Mouse (Mus musculus) layer of hippocampus, adult 9-10 months (tissue): ENCODE measurements at regions not wholly inside any gene's neighbourhood (a gene's known extent, or its start where the extent isn't known, plus 50 kb on each side); places are given as distances from the start of the nearest gene placed in this dataset.
A peak's percentile ranks its signal among the peaks of the same experiment; 100 is the strongest.

Experiments used
- DNase-seq: peaks from one replicate; pipeline ENCODE4 v3.0.0; 2022; ENCODE audit warnings: low spot score

- no peak for DNase-seq
Observed at GRCm38 (mm10) chr10:43748300-43748699, 153.2 kb downstream of the Qrsl1 start.

GRCm38 (mm10) chr10:43749496-43750110 is 151.9 kb downstream of the Qrsl1 start:
- no peak for DNase-seq

- no peak for DNase-seq
Observed at GRCm38 (mm10) chr10:43750401-43750800, 151.1 kb downstream of the Qrsl1 start.

DNA sequence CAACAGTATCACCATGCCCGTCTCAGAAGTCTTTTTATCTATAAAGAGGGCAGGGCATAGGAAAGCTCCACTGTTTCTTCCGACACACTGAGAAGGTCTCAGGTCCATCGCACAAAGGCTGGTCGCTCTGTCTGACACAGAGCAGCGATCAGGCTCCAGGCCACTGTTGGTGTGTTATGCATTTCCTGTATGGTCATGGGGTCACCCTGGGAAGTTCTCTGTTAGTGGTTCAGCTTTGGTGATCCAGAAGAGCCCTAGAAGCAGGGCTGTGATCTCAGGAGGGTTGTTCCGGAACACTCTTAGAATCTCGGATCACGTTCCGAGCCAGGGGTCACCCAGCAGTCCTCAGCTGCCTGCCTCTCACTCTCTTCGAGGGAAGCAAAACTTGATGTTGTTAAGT is 150.7 kb downstream of the Qrsl1 start:
- DNase-seq, result no peak

DNA sequence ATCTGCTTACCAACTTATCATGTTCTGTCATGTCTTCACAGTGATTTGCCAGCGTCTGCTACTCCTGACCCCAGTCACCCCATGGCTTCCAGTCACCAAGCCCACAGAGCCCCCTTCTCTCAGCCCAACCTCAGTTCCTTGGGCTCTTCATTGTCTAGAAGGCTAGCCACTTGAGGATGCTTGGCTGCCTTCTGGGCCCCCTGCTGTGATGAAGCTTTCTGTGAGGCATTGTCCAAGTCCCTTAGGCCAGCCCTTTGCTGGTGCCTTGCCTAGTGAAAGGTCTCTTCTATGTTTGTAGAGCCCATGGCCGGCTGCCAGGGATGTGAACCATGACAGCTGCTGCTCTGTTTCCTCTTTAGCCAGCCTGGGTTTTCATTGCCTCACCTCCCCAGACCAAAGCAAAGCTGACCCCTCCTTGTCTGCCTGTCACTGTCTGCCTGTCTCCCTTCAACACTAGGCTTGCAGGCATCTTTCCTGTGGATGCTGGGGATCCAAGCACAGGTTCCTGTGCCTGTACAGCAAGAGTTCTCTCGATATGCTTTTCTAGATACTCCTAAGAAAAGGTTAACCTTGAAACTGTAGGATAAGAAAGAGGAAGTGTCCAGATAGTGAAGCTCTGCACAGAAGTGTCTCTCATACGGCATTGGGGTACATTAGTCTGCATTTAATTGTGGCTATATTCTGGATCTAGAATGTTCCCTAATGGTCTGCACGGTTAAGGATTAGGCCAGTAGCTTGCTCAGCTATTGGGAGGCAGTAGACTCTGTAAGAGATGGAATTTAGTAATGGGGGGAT is 149.5 kb downstream of the Qrsl1 start:
- peak; percentile 43 for DNase-seq

DNA sequence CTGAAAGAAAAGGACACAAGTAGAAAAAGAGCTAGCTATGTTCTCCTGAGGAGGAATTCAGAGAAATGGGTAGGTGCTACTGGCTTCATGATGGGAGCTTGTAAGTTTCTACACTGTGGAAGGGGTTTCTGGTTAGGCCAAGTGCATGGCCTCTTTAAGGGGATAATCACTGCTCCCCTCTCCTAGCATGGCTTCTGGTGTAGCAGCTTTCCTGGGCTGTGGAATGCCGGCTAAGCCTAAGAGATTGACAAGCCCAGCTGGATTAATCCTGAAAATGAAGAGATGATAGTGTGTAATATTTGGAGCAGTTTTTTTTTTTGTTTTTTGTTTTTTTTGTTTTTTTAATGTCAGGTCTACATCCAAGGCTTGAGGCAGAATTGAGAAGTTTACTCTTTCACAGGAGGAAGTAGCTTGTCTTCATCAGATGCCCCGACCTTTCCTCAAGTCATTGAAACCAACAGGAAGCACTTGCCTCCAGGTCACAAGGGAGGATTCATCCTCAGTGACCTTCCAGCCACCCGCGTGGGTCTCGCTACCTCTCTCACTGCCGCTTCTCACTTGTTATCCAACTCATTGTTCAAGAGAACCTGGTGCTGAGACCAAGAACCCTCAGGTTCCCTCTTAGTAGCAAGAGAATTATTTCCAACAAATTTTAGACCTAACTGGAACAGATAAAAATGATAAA is 144.5 kb downstream of the Qrsl1 start:
- DNase-seq, result no peak

- no peak for DNase-seq
Observed at GRCm38 (mm10) chr10:43758124-43759025, 143.2 kb downstream of the Qrsl1 start.

DNA sequence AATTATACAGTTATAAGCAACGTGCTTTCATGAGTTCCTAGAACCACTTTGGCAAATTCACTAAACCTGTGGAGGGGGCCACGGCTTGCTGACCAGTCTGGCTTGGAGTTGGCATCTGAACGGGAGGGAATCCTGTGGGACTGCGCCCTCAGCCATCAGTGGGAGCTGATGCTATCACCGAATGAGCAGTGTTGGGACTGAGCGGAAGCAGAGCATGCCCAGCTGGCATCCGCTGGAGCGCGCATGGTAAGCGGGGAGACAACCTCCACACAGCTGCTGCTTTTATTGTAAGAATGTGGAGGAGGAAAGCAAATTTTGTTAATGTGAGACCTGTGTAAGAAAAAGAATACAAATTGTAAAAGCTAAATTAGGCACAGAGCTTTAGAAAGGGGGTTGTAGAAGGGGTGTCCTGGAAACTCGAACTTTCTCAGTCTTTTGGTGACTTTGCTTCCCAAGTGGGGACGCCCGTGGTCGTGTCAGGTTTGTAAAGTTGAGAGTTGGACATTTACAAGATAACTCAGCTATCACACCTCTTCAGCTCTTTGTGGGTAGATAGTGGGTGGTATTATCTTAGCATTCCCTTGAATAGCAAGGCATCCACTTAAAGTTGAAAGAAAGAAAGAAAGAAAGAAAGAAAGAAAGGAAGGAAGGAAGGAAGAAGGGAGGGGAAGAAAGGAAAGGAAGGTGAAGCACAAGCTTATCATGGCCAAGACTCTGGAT is 142.2 kb downstream of the Qrsl1 start:
- DNase-seq, result no peak

DNA sequence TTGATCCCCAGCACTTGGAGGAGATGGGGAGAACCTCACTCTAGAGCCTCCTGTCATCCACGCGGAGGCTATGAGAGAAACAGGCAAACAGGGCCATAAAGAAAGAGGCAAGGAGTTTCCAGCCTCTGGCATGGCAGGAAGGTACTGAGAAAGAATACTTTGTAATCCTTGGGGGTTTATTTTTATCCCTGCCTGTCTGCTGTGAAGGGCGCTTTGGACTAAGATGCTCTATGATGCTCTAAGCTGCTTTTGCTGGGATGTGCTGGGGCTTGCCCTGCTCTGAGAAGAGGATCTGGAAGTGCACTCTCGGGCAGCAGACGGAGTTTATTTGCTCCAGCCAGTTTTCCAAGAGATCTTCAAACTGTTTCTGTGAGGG is 141.7 kb downstream of the Qrsl1 start:
- DNase-seq, result no peak

GRCm38 (mm10) chr10:43761979-43762570 is 139.5 kb downstream of the Qrsl1 start:
- DNase-seq, result no peak

DNA sequence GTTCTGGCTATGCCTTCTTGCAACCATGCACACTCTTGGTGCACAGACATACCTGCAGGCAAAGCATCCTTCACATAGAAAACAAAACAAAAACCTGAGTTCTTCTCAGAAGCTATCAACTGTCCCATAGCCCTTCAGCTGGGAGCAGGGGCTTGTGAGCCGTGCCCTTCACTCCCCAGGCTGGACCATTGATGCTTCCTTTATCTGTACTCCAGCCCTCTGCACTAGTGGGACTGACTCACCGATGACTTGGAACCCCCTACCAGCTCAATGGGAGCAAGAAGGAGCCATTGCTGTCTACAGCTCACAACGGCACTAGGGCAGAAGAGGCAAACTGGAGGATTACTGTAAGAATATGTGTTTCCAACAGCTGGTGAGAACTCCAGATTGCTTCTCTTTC is 137.0 kb downstream of the Qrsl1 start:
- no peak for DNase-seq

GRCm38 (mm10) chr10:43765275-43765674 is 136.3 kb downstream of the Qrsl1 start:
- DNase-seq, result no peak

DNA sequence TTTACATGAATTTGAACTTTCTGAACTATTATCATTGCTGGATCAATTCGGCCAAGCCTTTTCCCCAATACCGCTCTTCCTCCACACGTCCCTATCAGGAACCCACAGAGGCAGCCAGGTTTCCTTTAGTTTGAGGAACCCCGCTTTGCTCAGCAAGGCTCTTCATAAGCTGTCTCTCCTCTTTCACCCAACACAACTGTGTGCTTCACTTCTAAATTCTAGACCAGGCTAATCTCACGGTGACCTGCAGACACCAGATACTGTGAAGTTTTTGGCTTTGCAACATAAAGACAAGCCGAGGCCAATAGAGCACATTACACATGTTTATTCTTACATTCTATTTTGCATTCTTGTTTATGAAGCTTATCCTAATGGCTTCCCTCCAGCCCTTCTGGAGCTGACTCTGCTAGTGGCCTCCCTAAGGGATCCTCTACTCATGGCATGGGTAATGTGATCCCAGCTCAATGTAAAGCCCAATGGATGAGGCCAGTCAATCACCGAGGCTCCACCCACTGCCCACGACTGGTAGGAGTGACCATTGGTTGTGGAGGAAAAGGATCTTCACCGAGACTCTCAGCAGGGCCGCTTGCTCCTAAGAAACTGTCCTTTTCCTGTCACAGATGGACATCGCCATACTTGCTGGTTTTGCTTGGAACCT is 135.6 kb downstream of the Qrsl1 start:
- no peak for DNase-seq

GRCm38 (mm10) chr10:43767961-43768726 is 133.4 kb downstream of the Qrsl1 start:
- no peak for DNase-seq

- no peak for DNase-seq
Observed at GRCm38 (mm10) chr10:43769026-43769425, 132.5 kb downstream of the Qrsl1 start.

- no peak for DNase-seq
Observed at GRCm38 (mm10) chr10:43775807-43776206, 125.7 kb downstream of the Qrsl1 start.

DNA sequence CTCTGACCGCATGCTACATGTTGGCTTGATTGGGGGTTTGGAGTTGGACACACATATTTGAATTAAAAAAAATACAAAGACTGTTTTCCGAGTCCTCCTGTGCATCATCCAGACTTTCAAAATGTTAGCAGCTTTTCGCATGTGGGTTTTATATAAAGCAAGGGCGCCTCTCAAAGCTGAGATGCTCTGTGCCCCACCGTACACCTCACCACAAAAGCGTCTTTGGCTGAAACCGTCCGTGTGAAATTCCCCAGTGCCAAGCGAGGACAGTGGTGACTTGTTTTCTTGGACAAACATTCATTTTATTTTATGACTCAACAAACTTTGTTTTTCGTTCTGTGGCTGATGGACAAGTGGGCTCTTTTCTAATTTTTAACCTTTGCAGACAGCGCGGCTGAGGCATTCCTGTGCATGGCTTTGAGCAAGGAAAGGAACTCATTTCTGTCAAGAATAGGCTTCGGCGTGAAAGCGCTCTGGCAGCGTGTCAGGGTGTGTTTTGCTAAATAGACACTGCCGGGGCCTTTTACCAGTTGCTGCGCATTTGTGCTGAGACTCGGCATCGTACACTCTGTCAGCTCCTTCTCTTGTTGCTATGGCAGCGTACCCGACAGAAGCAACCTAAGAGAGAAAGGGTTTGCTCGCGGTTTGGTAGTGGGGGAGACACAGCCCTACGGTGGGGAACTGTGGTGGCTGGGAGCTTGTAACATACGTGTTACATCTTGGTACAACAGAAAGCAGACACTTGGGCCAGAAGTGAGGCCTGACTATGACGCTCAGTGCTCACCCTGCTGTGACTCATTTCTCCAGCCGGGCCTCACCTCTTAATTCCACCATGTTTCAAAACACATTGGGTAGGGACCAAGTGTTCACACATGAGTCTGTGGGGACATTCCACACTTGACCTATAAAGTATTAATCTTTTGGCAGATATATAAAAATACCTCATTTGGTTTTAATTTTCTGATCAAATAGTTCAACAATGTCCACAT is 123.6 kb downstream of the Qrsl1 start:
- peak; percentile 6 for DNase-seq

GRCm38 (mm10) chr10:43780571-43780970 is 121.0 kb downstream of the Qrsl1 start:
- DNase-seq, result no peak

GRCm38 (mm10) chr10:43783304-43783703 is 118.2 kb downstream of the Qrsl1 start:
- DNase-seq, result no peak
